Mouse (Mus musculus) common myeloid progenitor, adult 5-6 weeks (primary cell): Measurements from ENCODE around the gene Endov. TPM values are rescaled to one million over a fixed set of nuclear protein-coding genes. Genes with fewer than 3 reads are reported as not detected.
A peak's percentile ranks its signal among the peaks of the same experiment; 100 is the strongest.

ENCODE experiments used
- ATAC-seq: replicated peaks from 2 replicates; pipeline ENCODE4 v1.8.0; 2016; ENCODE audit warnings: low read depth, mild to moderate bottlenecking, moderate TSS enrichment, inconsistent platforms; ENCODE audit not compliant: poor library complexity, severe bottlenecking
- total RNA-seq: library from RNA; stranded (forward); fragments of 200-1000, 187-1606 nt; gene quantifications from 2 replicates; pipeline ENCODE4 v1.2.3, GENCODE M21; 2017

Endov gene
- total RNA-seq = 5.7 and 14.6 TPM in 2 replicates

- peak; percentile 97 for ATAC-seq
These were observed at the start of gene Endov for GRCm38 (mm10) chr11:119490861-119491689. TSS of gene Endov (plus strand) at chr11:119491347.

GRCm38 (mm10) chr11:119442199-119442598 lies 48.9 kb upstream of the Endov start:
- ATAC-seq = 0 out of 2 replicates have a peak, but pooled peaks have one; percentile 40

- no peak for ATAC-seq
These were observed 47.7 kb upstream of the Endov start for GRCm38 (mm10) chr11:119443442-119443841.

GRCm38 (mm10) chr11:119456097-119456496 lies 35.0 kb upstream of the Endov start:
- no peak for ATAC-seq

- no peak for ATAC-seq
These were observed 13.3 kb upstream of the Endov start for GRCm38 (mm10) chr11:119477876-119478275.

GRCm38 (mm10) chr11:119491690-119492087 lies 542 bp downstream of the Endov start:
- no peak for ATAC-seq

- no peak for ATAC-seq
These were observed 1.7 kb downstream of the Endov start for GRCm38 (mm10) chr11:119492830-119493229.

GRCm38 (mm10) chr11:119493516-119493915 lies 2.4 kb downstream of the Endov start:
- no peak for ATAC-seq

- no peak for ATAC-seq
These were observed 5.0 kb downstream of the Endov start for GRCm38 (mm10) chr11:119496147-119496546.

- no peak for ATAC-seq
These were observed 6.3 kb downstream of the Endov start for GRCm38 (mm10) chr11:119497451-119497850.

GRCm38 (mm10) chr11:119499297-119499696 lies 8.2 kb downstream of the Endov start:
- ATAC-seq = no peak

GRCm38 (mm10) chr11:119500011-119500410 lies 8.9 kb downstream of the Endov start:
- no peak for ATAC-seq

- peak; percentile 83 for ATAC-seq
These were observed 12.5 kb downstream of the Endov start for GRCm38 (mm10) chr11:119503675-119504074.

GRCm38 (mm10) chr11:119506386-119506785 lies 15.2 kb downstream of the Endov start:
- no peak for ATAC-seq

GRCm38 (mm10) chr11:119507772-119508171 lies 16.6 kb downstream of the Endov start:
- no peak for ATAC-seq

- ATAC-seq = no peak
These were observed 18.1 kb downstream of the Endov start for GRCm38 (mm10) chr11:119509165-119509776.

- no peak for ATAC-seq
These were observed 22.0 kb downstream of the Endov start for GRCm38 (mm10) chr11:119513038-119513659.

GRCm38 (mm10) chr11:119514108-119514860 lies 23.1 kb downstream of the Endov start:
- no peak for ATAC-seq

- no peak for ATAC-seq
These were observed 24.0 kb downstream of the Endov start for GRCm38 (mm10) chr11:119514967-119515636.
